Mouse (Mus musculus): ENCODE measurements around the gene Ttc27.

The Ttc27 gene

DNA sequence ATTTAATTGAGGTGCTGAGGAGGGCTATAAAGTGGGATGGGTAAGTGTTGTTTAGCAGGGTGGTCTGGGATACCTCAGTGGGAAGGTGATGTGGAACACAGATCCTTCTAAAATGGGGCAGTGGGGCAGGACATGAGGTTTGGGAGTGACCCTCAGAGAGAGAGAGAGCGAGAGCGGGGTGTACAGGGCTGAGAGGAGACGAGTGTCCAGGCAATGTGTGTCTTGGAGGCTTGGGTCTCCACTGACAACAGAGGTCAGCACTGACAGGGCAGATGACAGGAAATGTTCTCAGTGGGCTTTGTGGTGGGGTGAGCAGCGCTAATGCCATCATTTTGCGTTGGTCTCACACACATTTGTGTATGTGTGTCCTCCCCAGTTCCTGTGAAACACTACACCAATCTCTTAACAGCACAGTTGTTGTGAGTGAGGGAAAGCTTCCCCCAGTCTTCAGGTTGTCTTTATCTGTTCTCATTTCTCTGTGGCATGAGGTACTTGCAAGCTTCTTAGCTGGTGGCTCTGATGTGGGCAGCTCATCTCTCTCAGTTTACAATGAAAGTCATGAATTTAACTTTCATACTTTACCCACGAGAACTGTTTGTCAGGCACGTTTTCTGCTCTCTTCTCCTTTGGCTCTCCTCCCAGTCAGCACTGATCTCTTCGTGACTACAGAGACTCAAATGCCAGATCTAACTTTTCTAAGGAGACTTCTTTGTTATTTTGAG, 35.5 kb downstream of the Ttc27 start:
- no peak for DNase-seq (ENCODE audit: low spot score in 2 of 2)

DNA sequence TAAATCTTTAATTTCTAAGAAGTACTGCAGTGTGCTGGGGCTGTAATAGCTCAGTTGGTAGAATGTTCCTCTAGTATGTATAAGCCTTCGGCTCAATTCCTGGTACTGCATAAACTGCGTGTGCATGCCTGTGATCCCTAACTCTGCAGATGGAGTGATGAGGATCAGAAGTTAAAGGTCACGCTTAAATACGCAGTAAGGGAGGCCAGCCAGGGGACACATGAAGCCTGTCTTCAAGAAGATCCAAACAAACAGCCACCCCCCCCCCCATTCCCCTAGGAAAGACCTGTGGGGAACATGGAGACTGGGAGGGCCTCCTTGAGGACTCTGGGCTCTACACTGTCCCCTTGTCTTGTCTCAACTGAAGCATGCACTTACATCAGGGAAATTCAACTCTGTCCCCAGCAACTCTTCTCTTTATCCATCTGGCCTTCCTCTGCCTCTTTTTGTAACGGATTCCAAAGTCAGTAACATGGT, 36.1 kb downstream of the Ttc27 start:
- DNase-seq (ENCODE audit: low spot score in 2 of 2) = no peak

- no peak for DNase-seq (ENCODE audit: low spot score in 2 of 2)
These were observed 37.0 kb downstream of the Ttc27 start for GRCm38 (mm10) chr17:74754369-74755118.

DNA sequence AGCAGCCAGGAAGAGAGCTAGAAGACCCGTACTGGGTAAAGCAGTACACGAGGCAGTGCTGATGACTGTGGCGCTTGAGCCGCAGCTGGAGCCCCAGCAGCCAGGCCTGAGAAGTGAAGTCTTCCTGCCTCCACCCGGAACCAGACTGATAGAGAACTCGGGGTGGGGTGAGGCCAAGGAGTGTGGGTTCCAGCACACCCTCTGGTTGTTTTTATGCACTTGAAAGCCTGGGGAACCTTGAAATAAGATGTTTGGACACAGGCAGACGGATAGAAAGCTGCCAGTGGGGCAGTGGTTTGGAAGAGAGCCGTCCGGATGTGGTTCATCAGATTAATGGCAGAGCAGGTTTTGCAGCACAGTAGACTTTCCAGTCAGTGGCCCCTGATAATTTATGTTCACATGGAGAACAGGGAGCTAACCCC, 51.9 kb downstream of the Ttc27 start:
- peak; percentile 1 to 5 for DNase-seq (ENCODE audit: low spot score in 2 of 2)

DNA sequence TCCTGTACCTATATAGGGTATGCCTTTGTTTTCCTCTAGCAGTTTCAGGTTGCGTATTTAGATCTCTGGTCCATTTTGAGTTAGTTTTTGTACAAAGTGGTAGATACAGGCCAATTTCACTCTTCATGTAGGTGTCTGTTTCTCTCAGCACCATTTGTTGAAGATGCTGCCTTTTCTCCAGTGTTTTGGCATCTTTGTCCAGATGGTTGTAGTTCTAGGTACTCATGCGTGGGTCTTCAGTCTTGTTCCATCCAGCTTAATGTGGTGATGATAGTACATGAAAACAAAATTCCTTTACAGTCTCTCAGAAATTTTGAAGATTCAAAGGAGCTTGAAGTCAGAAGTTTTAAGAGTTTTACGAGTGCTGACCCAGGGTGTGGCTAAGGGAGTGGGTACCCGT, 54.8 kb downstream of the Ttc27 start:
- no peak for DNase-seq (ENCODE audit: low spot score in 2 of 2)

- no peak for DNase-seq (ENCODE audit: low spot score in 2 of 2)
These were observed 56.0 kb downstream of the Ttc27 start for GRCm38 (mm10) chr17:74773556-74773955.

- DNase-seq (ENCODE audit: low spot score in 2 of 2) = no peak
These were observed 62.6 kb downstream of the Ttc27 start for GRCm38 (mm10) chr17:74780133-74780532.

DNA sequence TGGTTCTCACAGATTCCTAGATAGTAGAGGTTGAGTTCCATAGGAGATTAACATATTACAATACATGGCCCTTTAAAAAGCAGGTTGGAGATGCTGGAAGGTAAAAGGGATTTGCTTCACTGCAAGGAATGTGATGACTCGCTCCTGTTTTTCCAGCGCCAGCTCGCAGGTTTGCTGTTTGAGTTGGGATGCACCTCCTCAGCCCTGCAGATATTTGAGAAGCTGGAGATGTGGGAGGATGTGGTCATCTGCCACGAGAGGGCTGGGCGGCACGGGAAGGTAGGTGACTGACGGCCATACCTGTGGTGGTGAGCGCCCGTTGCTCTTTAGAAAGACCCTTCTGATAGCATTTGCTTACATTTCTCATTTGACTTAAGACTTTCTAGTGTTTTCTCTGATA, 63.1 kb downstream of the Ttc27 start:
- no peak for DNase-seq (ENCODE audit: low spot score in 2 of 2)

- no peak for DNase-seq (ENCODE audit: low spot score in 2 of 2)
These were observed 64.4 kb downstream of the Ttc27 start for GRCm38 (mm10) chr17:74781911-74782310.

GRCm38 (mm10) chr17:74785586-74785985, 68.1 kb downstream of the Ttc27 start:
- no peak for DNase-seq (ENCODE audit: low spot score in 2 of 2)

- DNase-seq (ENCODE audit: low spot score in 2 of 2) = no peak
These were observed 68.7 kb downstream of the Ttc27 start for GRCm38 (mm10) chr17:74786198-74786734.

DNA sequence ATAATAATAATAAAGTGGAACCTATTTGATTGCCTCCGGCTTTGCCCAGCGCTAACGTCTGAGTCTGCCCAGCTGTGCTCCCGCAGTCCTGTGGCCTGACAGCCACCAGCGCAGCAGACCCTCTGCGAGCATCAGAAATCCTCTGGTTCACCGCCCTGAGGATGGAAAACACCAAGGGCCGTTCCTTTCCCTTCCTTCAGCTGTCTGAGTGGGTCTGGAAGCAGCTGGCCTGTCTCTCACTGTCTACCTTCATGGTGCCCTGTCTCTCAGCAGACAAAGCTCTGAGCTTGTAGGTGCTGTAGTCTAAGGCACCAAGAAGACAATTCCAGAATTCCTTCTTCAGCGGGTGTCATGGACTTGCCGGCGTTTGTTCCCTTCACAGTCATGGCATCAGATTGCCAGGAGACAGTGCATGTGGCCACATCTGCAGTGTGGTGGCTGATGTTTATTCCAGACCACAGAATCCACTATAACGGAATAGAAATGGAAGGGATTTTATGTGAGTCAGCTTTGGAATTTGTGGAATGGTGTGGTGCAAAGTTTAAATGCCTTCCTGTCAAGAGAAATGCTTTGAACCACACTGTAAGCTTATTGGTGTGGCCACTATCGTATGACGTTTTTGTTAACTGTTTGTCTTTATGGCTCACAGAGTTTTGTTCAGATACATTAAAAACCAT, 78.6 kb downstream of the Ttc27 start:
- no peak for DNase-seq (ENCODE audit: low spot score in 2 of 2)

DNA sequence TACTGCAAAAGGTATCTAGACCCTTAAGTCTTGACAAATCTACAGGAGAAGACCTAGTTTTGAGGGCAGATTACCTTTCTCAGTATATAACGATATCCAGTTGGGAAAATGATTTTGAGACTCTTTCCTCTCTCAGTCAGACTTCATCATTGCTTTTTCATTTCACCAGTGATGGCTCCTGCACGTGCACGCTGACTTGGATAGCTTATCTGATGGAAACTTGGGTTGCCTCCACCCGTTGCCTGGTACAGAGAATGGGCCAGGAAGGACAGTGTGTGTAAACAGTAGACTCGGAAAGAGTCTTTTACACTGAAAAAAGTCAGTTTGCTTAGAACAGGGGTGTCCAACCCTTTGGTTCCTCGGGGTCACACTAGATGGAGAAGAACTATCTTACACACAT, 82.3 kb downstream of the Ttc27 start:
- DNase-seq (ENCODE audit: low spot score in 2 of 2) = no peak

- no peak for DNase-seq (ENCODE audit: low spot score in 2 of 2)
These were observed 85.2 kb downstream of the Ttc27 start for GRCm38 (mm10) chr17:74802765-74803164.

DNA sequence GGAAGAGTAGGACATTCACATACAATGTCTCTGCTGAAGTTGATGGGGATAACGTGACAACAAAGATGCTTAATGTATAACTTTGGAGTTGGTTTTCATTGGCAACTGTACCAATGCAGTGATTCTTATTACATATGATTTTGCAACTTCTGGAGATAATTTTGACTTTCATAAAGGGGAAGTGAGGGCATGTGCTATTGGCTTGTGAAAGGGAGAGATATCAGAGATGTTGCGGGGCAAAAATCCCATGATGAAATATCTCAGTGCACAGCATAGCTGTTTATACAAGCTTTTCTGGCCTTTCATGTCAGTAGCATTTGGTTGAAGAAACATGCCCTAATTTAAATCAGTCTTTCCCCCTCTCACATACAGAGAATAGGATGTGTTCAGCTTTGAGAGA, 86.3 kb downstream of the Ttc27 start:
- no peak for DNase-seq (ENCODE audit: low spot score in 2 of 2)

GRCm38 (mm10) chr17:74804321-74804930, 86.9 kb downstream of the Ttc27 start:
- DNase-seq (ENCODE audit: low spot score in 2 of 2) = no peak

DNA sequence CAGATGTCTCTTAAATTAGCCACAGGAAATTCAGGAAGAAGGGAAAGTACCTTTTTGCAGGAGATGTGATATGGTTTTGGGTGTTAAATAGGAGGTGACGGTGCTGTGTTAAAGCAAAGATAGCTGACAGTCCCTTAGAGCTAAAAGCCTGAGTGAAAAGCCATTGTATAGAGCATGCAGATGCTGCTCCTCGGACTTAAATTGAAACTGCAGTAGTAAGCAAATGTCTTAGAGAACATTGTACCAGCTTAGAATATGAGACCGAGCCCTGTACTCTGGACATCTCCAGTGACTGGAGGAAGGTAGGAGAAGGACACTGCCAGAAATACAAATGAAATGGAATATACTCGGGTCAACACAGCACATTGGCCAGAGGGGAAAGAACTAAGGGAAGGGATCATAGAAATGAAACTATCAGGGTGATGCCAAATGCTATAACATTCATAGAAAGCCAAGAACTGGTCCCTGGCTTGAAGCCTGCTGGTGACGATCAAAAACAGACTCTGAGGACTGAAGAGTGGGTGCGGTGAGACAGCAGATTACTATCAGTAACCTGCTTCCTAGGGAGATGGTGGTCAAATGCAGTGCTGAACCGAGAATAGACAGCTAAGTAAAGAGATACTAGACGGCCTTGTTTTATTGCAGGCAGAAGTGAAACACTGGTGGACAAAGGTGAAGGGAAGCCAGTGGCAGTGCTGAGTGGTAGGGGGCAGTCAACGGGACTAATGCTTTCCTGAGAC, 90.1 kb downstream of the Ttc27 start:
- no peak for DNase-seq (ENCODE audit: low spot score in 2 of 2)

DNA sequence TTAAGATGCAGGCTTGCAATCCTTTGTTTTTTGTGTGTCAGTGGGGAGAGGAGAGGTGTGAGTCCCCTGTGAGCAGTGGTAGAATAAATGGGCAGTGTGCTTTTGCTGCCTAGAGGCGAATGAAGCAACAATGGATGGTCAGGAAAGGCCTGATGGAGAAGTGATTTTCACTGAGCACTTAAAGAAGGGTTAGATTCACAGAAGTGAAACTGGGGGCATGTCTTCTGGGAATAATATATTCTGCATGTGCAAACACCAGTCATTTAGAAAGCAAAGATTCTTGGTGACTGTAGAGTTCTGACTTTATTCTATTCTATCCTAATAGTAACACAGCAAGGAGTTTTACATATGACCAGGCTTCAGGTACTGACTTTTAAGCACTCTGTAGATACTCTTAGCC, 90.8 kb downstream of the Ttc27 start:
- DNase-seq (ENCODE audit: low spot score in 2 of 2) = no peak

DNA sequence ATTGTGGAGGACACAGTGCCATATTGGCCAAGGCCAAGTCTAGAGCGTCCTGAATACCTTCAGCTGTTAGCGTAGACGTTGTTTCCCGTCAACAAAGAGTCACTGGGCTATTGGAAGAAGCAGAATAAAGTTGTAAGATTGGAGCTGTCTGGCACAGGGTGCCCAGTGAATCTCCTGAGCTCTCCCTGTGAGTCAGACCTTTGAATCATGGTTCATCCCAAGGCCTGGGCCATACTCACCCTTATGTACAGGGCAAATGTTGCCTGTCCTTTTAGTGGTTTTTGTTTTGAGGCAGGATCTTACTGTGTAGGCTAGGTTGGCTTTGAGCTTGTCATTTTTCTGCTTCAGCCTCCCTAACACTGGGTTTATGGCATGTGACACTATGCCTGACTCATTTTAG, 91.4 kb downstream of the Ttc27 start:
- DNase-seq (ENCODE audit: low spot score in 2 of 2) = no peak

DNA sequence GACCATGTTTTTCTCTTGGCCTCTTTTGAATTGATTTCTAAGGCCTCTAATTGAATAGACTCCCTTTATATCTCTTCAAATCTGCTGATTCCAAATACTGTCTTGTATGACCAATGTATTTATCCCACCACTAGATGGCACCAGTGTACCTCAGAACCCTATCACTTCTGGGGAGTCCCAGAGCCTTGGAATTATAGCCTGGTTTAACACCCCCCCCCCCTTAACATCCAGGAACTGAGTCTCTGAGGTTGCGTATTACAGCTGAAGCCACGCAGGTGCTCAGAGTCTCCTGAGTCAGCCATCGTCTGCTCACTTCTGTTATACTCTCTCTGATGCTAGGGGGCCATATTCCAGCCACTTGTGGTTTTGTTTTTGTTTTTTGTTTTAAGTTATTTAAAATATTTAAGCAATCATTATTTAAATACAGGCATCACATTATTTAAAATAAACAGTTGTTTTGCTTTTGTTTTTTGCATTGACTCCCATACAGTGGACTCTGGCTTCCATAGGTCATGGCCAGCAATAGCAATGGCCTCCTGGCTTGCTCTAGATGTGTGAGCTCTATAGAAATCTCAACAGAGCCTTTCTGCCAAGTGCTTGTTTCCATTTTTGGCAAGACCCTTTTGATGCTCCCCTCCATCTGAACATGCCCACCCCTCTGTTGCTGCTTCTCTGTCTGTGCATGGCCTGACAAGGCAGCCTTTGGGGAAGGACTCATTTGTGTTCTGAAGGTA, 93.5 kb downstream of the Ttc27 start:
- no peak for DNase-seq (ENCODE audit: low spot score in 2 of 2)

DNA sequence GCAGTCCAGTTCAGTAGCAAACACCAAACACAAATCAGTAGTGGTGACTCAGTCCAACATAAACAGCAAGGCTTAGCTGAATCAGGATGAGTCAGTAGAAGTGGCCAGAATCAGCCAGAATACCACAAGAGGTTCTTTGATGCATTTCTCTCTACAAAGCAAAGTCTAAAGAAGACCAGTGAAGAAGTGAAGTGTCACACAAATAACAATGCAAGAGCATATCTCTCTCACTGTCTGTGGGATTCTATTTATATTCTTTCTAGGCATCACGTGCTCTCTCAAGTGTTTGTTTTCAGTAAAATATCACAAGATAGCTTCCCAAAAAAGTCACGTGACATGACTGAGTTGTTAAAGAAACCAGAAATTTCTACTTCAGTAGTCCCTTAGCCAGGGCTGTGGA, 102.2 kb downstream of the Ttc27 start:
- no peak for DNase-seq (ENCODE audit: low spot score in 2 of 2)
